Mouse (Mus musculus): ENCODE measurements around the gene Insc. TPM values are rescaled to one million over a fixed set of nuclear protein-coding genes. Genes with fewer than 3 reads are reported as not detected.

Gene Insc
- 0.52 TPM for polyA plus RNA-seq (2014; fragmentation: Illumina TruSeq; extraction: RNeasy Lipid Tissue Mini Kit (QIAGEN cat#74804); ENCODE audit: low read depth, low replicate concordance)

DNA sequence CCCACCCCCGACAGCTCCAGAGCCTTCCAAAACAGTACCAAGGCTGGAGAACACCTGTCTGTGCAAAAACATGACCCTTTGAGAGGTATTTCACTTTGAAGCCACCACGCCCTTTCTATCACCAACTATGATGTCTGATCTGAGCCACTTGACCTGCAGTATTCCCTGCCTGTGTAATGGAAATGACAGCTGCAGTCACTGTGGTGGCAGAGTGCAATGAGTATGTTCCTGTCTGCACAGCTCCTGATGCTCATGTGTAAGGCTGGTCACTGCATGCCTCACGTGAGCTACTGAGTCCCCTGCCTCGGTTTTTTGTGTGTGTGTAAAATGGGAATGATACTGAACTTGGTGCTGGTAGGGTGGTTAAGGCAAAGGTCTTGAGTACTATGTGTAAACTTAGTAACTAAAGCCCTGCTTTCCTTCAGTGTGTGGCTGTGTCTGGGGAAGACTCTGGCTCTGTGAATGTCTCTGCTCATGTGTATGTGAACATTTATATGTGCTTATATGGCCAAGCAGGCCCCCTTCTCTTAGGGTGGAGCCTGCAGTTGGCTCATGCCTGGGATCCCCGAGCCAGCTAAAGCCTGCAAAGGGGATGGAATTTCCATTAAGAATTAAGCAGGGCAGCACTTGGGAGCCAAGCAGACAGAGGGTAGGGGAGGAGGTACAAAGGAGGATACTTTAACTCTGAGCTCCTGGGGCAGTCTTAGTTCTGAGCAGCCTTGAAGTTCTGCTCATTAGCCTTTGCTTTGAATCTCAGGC lies at the start of gene Insc:
Gene Insc, plus strand, starts transcription at position 673 of the 759 bp plus-strand sequence.

DNA sequence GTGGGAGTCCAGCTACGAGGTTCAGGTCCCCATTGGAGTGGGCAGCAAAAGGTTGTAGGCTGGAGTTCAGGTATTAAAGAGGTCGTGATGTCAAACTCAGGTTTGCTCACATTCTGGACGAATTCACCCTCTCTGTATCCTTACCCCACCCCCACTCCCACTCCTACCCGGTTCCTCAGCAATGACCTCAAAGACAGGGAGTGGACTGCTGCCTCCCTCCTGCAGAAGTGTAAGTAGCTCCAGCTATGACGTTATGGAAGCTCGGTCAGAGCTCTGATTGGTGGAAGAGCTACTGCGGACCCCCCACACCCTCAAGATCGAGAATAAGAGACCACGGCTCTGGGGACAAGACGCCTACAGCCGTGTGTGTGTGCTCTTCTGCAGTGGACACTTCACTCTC lies 25.2 kb upstream of the Insc start, which contains the start of gene Calcb:
Gene Calcb, plus strand, starts transcription at position 344 of the 400 bp plus-strand sequence.

Other genes with a start within 250 kb of the Insc start
- 7.3 TPM for gene Cyp2r1, start 180.7 kb upstream of the Insc start, polyA plus RNA-seq (2014; fragmentation: Illumina TruSeq; extraction: RNeasy Lipid Tissue Mini Kit (QIAGEN cat#74804); ENCODE audit: low read depth, low replicate concordance)
- 1.4 TPM for gene Calca, start 107.3 kb upstream of the Insc start, polyA plus RNA-seq (2014; fragmentation: Illumina TruSeq; extraction: RNeasy Lipid Tissue Mini Kit (QIAGEN cat#74804); ENCODE audit: low read depth, low replicate concordance)
- not detected for gene Calcb, start 25.1 kb upstream of the Insc start, polyA plus RNA-seq (2014; fragmentation: Illumina TruSeq; extraction: RNeasy Lipid Tissue Mini Kit (QIAGEN cat#74804); ENCODE audit: low read depth, low replicate concordance)

Data from adrenal gland, adult 10 weeks (tissue).